Mouse (Mus musculus) bone marrow macrophage, adult 2 months (primary cell): ENCODE results near the gene Foxc1. TPM values are rescaled to one million over a fixed set of nuclear protein-coding genes. Genes with fewer than 3 reads are reported as not detected.

Experiments used
- H3K27ac ChIP-seq: 2 replicates; pipeline ENCODE4 v1.5.1; 2012; ENCODE audit warnings: low read depth, low read length; ENCODE audit not compliant: insufficient read depth
- H3K4me1 ChIP-seq: 2 replicates; pipeline ENCODE4 v1.6.1; 2012; ENCODE audit warnings: low read length; ENCODE audit not compliant: control insufficient read depth, insufficient read depth
- H3K4me3 ChIP-seq: 2 replicates; pipeline ENCODE4 v1.5.1; 2012; ENCODE audit warnings: mild to moderate bottlenecking, low read length, moderate library complexity; ENCODE audit not compliant: insufficient read depth
- CTCF ChIP-seq: IDR thresholded peaks from 2 replicates; pipeline ENCODE4 v1.5.1; 2012; ENCODE audit warnings: low read depth, mild to moderate bottlenecking, low read length, moderate library complexity
- POLR2A ChIP-seq: IDR thresholded peaks from 2 replicates; pipeline ENCODE4 v1.6.1; 2012; ENCODE audit warnings: mild to moderate bottlenecking, low read depth, low read length, borderline replicate concordance
- polyA plus RNA-seq: library from polyadenylated mRNA; stranded (reverse); fragments of >200 nt; gene quantifications from 2 replicates; pipeline ENCODE4 v1.2.4, GENCODE M21; 2012; ENCODE audit not compliant: missing spikeins, insufficient read depth, insufficient read length

Gene Foxc1
- 0.09 TPM in 1 of 2 replicates, not detected in the other for polyA plus RNA-seq

DNA sequence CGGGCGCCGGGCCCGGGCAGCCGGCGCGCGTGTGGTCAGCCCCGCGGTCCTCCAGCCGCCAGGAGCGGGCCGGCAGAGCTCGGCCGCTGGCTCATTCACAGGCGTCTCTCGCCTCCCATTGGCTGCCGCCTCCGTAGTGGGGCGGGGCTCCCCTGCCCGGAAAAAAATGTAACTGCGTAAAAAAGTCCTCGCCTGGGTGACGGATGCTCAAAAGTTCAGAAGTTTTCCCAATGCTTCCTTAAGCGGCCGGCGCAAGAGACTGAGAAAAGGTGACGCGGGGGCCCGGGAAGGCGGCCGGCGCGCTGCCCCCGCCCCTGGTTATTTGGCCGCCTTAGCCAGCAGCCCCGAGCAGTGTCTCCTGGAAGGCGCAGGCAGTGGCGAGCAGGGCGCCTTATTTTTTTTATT is at the start of gene Foxc1:
Foxc1 (plus strand) TSS at position 206 of the 405 bp plus-strand sequence.
- Histone ChIP-seq H3K27ac (no peak within 1 kb of the TSS), H3K4me1 (no peaks in the 10 kb centered on the region), H3K4me3 (peak within 1 kb of the TSS; percentile 58)
- TF ChIP-seq CTCF (no peak), POLR2A (no peak)

DNA sequence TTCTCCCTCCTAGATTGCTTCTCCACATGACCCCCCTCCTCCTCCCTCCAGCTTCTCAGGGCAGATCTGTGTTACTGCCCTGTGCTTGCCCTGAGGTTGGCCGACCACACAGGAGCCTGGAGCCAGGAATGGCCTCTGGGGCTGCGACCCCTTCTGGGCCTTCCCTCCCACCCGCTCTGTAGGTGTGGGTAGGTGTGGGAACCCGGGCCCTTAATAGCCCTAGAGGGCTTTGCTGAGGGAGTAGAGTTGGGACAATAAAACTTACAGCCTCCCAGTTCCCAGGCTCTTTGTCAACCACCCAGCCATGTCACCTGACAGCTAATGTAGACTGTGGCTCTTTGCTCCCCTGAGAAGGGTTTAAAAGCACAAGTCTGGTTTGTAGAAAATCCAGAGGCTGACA is 46.0 kb upstream of the Foxc1 start:
- no peak overlapping the region for H3K27ac ChIP-seq
- H3K4me3 ChIP-seq, result no peak overlapping the region
- H3K4me1 ChIP-seq, result no peaks in the 10 kb centered on the region
- TF ChIP-seq POLR2A (no peak), CTCF (no peak)

DNA sequence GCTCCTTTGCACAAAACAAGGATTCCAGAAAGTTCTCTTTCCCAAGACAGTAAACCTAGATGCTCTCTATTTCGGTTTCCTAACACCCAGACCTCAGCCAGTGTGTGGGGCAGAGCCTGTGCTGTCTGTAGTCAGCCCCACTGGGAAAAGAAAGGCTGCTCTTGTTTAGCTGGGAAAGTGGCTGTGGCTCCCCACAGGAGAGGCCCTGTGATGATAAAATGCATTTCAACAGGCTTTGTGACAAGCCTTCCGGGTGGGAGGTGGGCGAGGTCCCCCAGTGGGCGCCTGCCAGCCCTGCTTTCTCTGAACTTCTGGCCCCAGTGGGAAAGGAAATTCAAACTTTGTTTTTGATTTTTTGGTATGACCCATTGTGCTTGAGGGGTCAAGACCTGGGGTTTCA is 45.4 kb upstream of the Foxc1 start:
- TF ChIP-seq CTCF (no peak), POLR2A (no peak)
- Histone ChIP-seq H3K4me1 (no peaks in the 10 kb centered on the region), H3K4me3 (no peak overlapping the region), H3K27ac (no peak overlapping the region)

DNA sequence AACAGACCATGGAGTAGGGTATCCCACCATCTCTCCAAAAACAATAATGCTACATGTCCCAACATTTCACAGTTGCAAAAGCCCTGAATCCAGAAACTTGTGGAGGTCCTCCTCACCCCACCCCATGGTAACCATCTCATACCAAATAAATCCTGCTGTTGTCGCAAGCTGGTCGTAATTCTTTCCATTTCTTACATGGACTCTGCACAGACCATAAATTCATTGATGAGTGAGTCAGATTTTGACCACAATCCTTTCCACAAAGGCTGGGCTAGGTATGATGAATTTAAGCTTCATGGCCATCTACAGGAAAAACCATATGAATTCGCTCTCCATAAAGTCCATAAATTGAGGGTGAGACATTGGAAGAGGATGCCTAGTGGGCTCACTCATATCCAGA is 42.0 kb upstream of the Foxc1 start:
- H3K4me1 ChIP-seq, result no peaks in the 10 kb centered on the region
- TF ChIP-seq POLR2A (no peak), CTCF (no peak)
- H3K27ac ChIP-seq, result no peak overlapping the region
- no peak overlapping the region for H3K4me3 ChIP-seq

DNA sequence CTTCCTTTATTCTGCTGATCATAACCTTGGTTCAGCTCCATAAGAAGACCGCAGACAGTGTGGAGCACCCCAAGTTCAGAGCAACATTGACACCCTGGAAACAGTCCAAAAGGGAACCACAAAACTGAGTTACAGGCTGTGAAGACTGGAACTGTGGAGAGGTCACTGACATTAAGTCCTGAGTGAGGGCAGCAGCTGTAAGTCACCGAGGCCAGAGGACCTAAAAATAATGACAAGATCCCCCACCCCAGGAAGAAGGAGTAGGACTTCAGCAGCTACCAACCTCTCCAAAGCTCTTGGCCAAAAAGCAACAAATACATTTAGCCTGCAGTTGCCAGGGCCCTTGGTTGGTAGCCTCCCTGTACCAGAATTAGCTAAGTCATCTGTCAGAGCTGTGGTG is 40.9 kb upstream of the Foxc1 start:
- TF ChIP-seq POLR2A (no peak), CTCF (no peak)
- Histone ChIP-seq H3K27ac (no peak overlapping the region), H3K4me3 (no peak overlapping the region), H3K4me1 (no peaks in the 10 kb centered on the region)

DNA sequence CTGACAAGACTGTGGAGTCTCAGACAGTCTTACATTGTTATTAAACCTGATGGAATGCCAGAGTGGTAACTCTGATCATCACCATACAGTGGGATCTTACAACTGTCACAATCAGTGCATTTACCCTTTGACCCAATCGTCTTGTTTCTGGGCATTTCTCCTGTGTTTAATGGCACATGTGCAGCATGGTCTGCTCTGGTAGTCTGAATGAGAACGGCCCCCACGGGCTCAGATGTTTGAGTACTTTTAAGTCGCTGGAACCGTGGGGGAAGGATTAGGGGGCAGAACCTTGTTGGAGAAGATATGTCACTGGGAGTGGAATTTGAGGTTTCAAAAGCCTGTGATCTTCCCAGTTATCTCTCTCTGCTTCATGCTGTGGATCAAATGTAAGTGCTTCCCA is 33.6 kb upstream of the Foxc1 start:
- no peak overlapping the region for H3K4me3 ChIP-seq
- TF ChIP-seq POLR2A (no peak), CTCF (no peak)

DNA sequence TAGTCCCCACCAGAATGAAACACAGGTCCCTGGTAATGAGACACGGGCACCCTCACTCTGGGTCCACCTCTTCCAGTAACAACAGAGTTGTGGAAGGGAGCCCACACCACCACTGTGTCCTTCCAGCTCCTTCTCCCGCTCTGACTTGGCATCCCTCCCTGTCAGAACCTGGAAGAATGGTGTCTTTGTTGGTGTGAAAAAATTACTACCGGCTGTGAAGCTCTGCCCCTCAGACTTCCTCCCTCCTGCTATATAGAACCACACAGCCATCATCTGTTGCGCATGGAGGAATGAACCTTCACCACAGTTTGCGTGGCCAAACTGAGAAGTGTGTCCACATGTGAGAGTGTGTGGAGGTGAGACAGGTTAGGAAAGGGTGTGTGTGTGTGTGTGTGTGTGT is 30.7 kb upstream of the Foxc1 start:
- no peaks in the 10 kb centered on the region for H3K4me1 ChIP-seq
- no peak overlapping the region for H3K27ac ChIP-seq
- no peak overlapping the region for H3K4me3 ChIP-seq
- no peak for TF ChIP-seq CTCF
- no peak for TF ChIP-seq POLR2A

More for the DNA sequence above, 33.6 kb upstream of the Foxc1 start:
- Histone ChIP-seq H3K27ac (no peak overlapping the region), H3K4me1 (no peaks in the 10 kb centered on the region)

DNA sequence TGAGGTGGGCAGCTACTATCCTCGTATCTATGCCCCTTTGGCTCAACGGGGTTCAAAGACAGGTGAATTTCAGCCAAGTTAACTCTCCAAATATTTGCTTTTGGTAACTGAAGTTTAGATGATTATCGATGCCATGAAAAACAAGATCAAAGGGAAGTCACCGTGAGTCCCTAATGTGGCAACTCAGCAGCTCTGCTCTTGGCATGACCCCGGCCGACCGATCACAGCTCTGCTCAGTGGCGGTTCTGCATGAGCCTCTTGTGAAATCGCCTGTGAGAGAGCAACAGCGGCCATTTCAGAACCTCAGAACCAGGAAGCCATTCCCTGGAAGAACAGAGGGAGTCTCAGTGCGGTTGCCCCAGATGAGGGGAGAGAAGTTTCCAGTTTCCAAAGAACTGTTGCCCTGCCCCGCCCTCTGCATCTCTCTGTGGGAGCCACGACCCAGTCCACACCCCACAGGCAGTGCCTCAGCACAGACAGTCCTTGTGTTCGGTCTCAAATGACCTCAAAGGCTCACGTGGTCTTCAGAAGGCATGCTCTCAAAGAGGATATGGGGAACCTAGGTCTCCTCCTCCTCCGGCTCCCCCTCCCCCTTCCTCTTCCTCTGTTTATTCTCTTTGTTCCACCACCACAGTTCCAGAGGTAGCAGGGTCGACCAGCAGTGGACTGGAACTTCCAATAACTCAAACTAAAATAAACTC is 27.0 kb upstream of the Foxc1 start:
- no peak overlapping the region for H3K27ac ChIP-seq
- no peak for TF ChIP-seq POLR2A
- TF ChIP-seq CTCF, result no peak

DNA sequence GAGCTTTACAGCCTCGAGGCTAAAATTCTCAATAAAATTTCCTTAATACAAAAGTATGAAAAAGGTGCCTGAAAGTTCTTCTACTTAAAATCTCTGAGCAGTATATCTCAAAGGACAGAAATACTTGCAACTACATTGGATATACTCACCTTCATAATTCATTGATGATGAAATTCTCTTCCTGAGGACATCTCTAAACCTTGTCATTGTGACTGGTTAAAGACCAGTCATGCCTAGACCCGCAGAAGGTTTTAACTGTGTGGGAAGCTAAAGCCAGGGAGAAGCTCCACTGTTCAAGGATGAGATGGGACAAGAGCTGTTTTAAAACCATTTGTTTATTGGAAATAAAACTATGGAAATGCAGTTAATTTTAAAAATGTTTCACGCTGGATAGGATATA is 26.1 kb upstream of the Foxc1 start:
- TF ChIP-seq POLR2A (no peak), CTCF (no peak)
- Histone ChIP-seq H3K4me3 (no peak overlapping the region), H3K4me1 (no peaks in the 10 kb centered on the region), H3K27ac (no peak overlapping the region)

More for the DNA sequence above, 27.0 kb upstream of the Foxc1 start:
- Histone ChIP-seq H3K4me1 (no peaks in the 10 kb centered on the region), H3K4me3 (no peak overlapping the region)

DNA sequence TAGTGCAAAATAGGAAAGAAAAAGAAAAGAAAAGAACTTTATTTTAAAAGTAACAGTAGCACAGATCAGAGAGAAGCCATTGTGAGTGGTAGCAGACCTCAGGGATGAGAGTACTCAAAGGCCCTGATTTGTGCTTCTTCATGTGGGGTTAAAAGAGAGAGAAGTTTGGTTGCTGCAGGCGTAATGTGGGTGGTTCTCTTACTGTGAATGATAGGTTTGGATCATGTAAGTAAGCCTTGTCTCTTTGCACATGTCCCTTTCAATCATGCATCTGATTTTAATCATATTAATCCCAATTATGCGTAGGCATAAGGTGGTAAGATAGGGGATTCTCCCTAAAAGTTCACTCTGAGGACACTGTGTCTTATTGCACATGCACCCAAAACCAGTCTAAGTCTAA is 24.4 kb upstream of the Foxc1 start:
- TF ChIP-seq POLR2A, result no peak
- TF ChIP-seq CTCF, result no peak
- Histone ChIP-seq H3K4me3 (no peak overlapping the region), H3K27ac (no peak overlapping the region), H3K4me1 (no peaks in the 10 kb centered on the region)
